Mouse (Mus musculus) granulocyte monocyte progenitor cell, adult 5-6 weeks (primary cell): Measurements from ENCODE around the gene Cox7a2l. TPM values are rescaled to one million over a fixed set of nuclear protein-coding genes. Genes with fewer than 3 reads are reported as not detected.
A peak's percentile ranks its signal among the peaks of the same experiment; 100 is the strongest.

ENCODE experiments used
- ATAC-seq: replicated peaks from 2 replicates; pipeline ENCODE4 v1.8.0; 2016; ENCODE audit warnings: mild to moderate bottlenecking, moderate TSS enrichment, inconsistent platforms; ENCODE audit not compliant: poor library complexity, severe bottlenecking
- total RNA-seq, 2 experiments: library from RNA; stranded (forward) in 1 of 2; stranded (reverse) in 1 of 2; fragments of 200-712, 200-1000 nt in 1 of 2; fragments of >200 nt in 1 of 2; fragmentation: Nextera tagmentation in 1 of 2; gene quantifications; 2 replicates each; pipeline ENCODE4 v1.2.3; 2014 to 2017

Gene Cox7a2l
- total RNA-seq, 2 experiments from 2014 or later, result 206 to 229 TPM

- peak; percentile 21; the same call in 1 of the 2 replicates for ATAC-seq
These were observed 59.9 kb downstream of the Cox7a2l start for GRCm38 (mm10) chr17:83457271-83457670.

GRCm38 (mm10) chr17:83453587-83453986 is 63.5 kb downstream of the Cox7a2l start:
- no peak for ATAC-seq

DNA sequence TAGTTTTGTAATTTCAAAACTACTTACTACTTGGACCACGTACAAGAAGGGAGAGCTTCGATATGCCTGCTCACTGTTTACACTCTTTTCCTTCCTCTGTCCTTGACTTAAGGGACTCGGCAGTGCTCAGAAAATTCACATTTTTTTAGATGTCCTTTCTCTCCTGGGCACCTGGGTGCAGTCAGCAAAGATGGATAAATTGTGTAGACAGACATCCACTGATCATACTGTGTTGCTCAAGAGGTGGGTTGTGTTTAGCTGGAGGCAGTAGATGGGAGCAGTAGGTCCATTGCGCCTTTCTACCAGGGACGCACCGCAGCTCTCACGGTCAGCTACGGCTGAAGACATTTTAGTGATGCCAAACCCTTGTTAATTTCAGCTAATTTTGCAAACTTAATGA is 64.7 kb downstream of the Cox7a2l start:
- no peak for ATAC-seq

Other genes with a start within 250 kb of the Cox7a2l start
- 33.7 and 42.4 TPM in 2 replicates for gene Eml4, start 166.4 kb downstream of the Cox7a2l start, total RNA-seq (2014; fragmentation: Nextera tagmentation)
- 82.3 and 87.2 TPM in 2 replicates for gene Eml4, start 166.4 kb downstream of the Cox7a2l start, total RNA-seq (2017)
- gene Kcng3, start 114.6 kb upstream of the Cox7a2l start, total RNA-seq (2014; fragmentation: Nextera tagmentation), result not detected in 2 replicates
- gene Kcng3, start 114.6 kb upstream of the Cox7a2l start, total RNA-seq (2017), result not detected in 2 replicates
- 21.3 and 30.7 TPM in 2 replicates for gene Mta3, start 188.8 kb upstream of the Cox7a2l start, total RNA-seq (2014; fragmentation: Nextera tagmentation)
- 15.2 and 21.1 TPM in 2 replicates for gene Mta3, start 188.8 kb upstream of the Cox7a2l start, total RNA-seq (2017)